Mouse (Mus musculus) midbrain, embryonic 12.5 days (tissue): ENCODE results near the gene Pgf. TPM values are rescaled to one million over a fixed set of nuclear protein-coding genes. Genes with fewer than 3 reads are reported as not detected.
A peak's percentile ranks its signal among the peaks of the same experiment; 100 is the strongest.

Source experiments
- ATAC-seq: fragments of 200-750 bp; cut with Nextera tagmentation; 2 replicates; pipeline ENCODE4 v1.8.0; 2017; ENCODE audit warnings: low read depth, moderate TSS enrichment, moderate library complexity; ENCODE audit not compliant: low FRiP score
- H3K27ac ChIP-seq: fragments of 300-500 bp; sonication (generic); replicated peaks from 2 replicates; pipeline ENCODE4 v1.5.1; 2016; ENCODE audit warnings: mild to moderate bottlenecking
- H3K27me3 ChIP-seq: fragments of 300-500 bp; sonication (generic); 2 replicates; pipeline ENCODE4 v1.6.1; 2016; ENCODE audit warnings: mild to moderate bottlenecking
- H3K36me3 ChIP-seq: fragments of 300-500 bp; sonication (generic); 2 replicates; pipeline ENCODE4 v1.6.1; 2016
- H3K4me1 ChIP-seq: fragments of 300-500 bp; sonication (generic); 2 replicates; pipeline ENCODE4 v1.6.1; 2016
- H3K4me2 ChIP-seq: fragments of 300-500 bp; sonication (generic); replicated peaks from 2 replicates; pipeline ENCODE4 v1.6.1; 2016; ENCODE audit warnings: mild to moderate bottlenecking, moderate library complexity
- H3K4me3 ChIP-seq: fragments of 300-500 bp; sonication (generic); 2 replicates; pipeline ENCODE4 v1.5.1; 2016; ENCODE audit warnings: mild to moderate bottlenecking
- H3K9ac ChIP-seq: fragments of 300-500 bp; sonication (generic); replicated peaks from 2 replicates; pipeline ENCODE4 v1.6.1; 2016; ENCODE audit warnings: mild to moderate bottlenecking, moderate library complexity
- H3K9me3 ChIP-seq: fragments of 300-500 bp; sonication (generic); 2 replicates; pipeline ENCODE4 v1.6.1; 2016; ENCODE audit warnings: mild to moderate bottlenecking
- WGBS: fragments of 180-500 bp; shearing (Covaris S2); methylation state at CpG from one replicate; pipeline ENCODE4 v1.1.7; 2016; 5-methylcytosine and 5-hydroxymethylcytosine counted together
- polyA plus RNA-seq: library from polyadenylated mRNA; unstranded; fragments of >200 nt; fragmentation: Nextera tagmentation; extraction: Ambion mirVana; gene quantifications from 2 replicates; pipeline ENCODE4 v1.2.1, GENCODE M21; 2016

The Pgf gene
- polyA plus RNA-seq, 1 experiment from 2014 or later = 5.7 TPM

DNA sequence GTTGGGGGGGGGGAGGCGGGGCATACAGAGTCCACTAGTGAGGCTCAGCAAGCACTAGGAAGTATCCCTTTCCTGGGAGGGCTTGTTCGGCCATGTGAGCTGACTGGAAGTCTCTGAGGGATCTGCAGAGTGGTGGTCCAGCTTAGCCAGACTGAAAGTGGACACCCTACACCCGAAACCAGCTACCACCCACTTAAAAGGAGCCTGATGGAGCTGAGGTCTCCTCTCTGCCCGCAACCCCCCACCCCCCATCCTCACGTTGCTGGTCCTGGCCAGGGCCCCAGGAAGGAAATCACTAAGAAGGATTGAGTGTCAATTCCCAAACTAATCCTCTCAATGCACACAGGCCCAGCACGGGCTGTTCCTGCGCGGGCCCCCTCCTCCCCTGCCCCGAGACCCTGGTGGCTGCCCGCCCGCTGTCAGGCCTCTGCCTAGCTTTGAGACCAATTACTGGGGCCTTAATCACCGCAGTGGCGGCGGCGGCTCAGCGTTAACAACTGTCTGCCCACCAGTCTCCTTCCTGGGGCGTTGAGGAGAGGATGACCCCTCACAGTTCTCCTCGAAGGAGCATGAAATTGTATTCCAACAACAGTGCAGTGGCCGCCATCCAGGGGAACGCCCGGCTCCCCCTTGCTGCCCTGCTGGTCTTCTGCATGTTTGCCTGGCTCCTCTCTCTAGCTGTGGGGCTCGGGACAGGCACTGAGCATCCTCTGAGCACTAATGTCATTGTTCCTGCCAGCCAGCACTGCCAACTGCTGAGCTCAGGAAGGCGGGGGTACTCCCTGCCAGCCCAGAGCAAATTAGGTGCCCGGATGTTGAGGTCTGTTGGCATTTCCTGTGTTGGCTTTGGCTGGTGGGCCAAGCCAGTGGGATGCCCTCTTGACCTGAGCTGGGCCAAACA lies 23.6 kb upstream of the Pgf start:
- ATAC-seq = peak; percentile 66
- Histone ChIP-seq H3K9me3 (no peaks in the 10 kb centered on the region), H3K4me3 (no peak overlapping the region), H3K36me3 (no peaks in the 10 kb centered on the region), H3K4me2 (peak overlapping the region; percentile 21), H3K4me1 (peaks cover 16% of the 10 kb centered on the region), H3K9ac (no peak overlapping the region; the same call in 1 of the 2 replicates), H3K27ac (peak overlapping the region; percentile 63), H3K27me3 (peaks cover 8% of the 10 kb centered on the region)
- WGBS = 11% methylated on average over 24 of the region's 24 CpGs

GRCm38 (mm10) chr12:85199954-85200353 lies 22.4 kb upstream of the Pgf start:
- ATAC-seq = no peak

GRCm38 (mm10) chr12:85197936-85198335 lies 20.3 kb upstream of the Pgf start:
- Histone ChIP-seq H3K4me2 (no peak overlapping the region), H3K9ac (no peak overlapping the region), H3K27me3 (peaks cover 8% of the 10 kb centered on the region), H3K9me3 (no peaks in the 10 kb centered on the region), H3K4me3 (no peak overlapping the region), H3K27ac (no peak overlapping the region), H3K4me1 (peaks cover 20% of the 10 kb centered on the region), H3K36me3 (no peaks in the 10 kb centered on the region)
- ATAC-seq = no peak
- WGBS = 66% methylated on average over 8 of the region's 8 CpGs

More at GRCm38 (mm10) chr12:85199954-85200353, 22.4 kb upstream of the Pgf start:
- no peak overlapping the region for H3K27ac ChIP-seq
- no peak overlapping the region for H3K4me2 ChIP-seq
- H3K9ac ChIP-seq = no peak overlapping the region
- H3K4me1 ChIP-seq = peaks cover 16% of the 10 kb centered on the region
- H3K4me3 ChIP-seq = no peak overlapping the region
- peaks cover 8% of the 10 kb centered on the region for H3K27me3 ChIP-seq
- WGBS = 80% methylated on average over 1 of the region's 1 CpGs
- H3K36me3 ChIP-seq = no peaks in the 10 kb centered on the region
- no peaks in the 10 kb centered on the region for H3K9me3 ChIP-seq

DNA sequence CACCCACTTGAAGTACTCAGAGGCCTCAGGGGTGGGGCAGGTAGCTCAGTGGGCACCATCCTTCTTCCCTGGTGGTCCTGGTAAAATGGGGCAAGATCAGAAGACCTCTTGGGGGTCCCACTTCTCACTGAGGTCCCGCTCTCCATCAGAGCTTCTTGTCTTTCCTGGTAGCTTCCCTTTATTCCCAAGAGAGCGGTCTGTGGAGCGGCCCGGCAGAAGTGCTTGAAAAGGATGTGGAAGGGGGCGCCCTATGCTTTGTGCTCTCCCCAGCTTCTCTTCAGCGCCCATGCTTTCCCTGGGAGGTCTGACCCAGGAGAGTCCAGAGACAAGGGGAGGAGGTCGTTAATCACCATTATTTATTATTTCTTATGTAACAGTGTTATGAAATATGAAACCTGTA lies 19.8 kb upstream of the Pgf start:
- Histone ChIP-seq H3K36me3 (no peaks in the 10 kb centered on the region), H3K27me3 (peaks cover 8% of the 10 kb centered on the region), H3K9ac (no peak overlapping the region), H3K4me1 (peaks cover 25% of the 10 kb centered on the region), H3K27ac (no peak overlapping the region), H3K4me3 (no peak overlapping the region), H3K9me3 (no peaks in the 10 kb centered on the region), H3K4me2 (no peak overlapping the region)
- WGBS = 82% methylated on average over 7 of the region's 7 CpGs
- ATAC-seq = no peak

GRCm38 (mm10) chr12:85196191-85196590 lies 18.6 kb upstream of the Pgf start:
- H3K9ac ChIP-seq = no peak overlapping the region
- H3K9me3 ChIP-seq = no peaks in the 10 kb centered on the region
- no peak overlapping the region for H3K4me2 ChIP-seq
- H3K27ac ChIP-seq = no peak overlapping the region
- ATAC-seq = no peak
- H3K4me3 ChIP-seq = no peak overlapping the region
- H3K36me3 ChIP-seq = no peaks in the 10 kb centered on the region
- H3K27me3 ChIP-seq = peaks cover 8% of the 10 kb centered on the region
- H3K4me1 ChIP-seq = peaks cover 18% of the 10 kb centered on the region
- WGBS = 91% methylated on average over 10 of the region's 10 CpGs

DNA sequence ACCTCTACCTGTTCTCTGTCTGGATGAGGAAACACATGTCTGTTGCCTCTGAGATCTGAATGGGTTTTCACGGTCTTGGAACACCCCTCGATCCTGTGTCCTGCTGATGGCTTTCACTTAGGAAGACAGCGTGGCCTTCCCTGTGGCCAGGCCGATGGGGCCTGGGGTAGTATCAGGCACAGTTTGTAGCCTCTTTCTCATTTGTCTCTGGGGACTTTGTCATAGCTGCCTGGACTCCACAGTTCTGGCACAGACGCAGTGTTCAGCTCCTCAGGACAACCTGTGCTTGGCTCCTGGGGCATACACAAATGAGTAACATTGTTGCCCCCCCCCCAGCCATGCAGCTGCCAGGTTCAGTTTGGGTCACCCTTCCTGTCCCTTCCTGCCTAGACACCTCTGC lies 17.5 kb upstream of the Pgf start:
- H3K9me3 ChIP-seq = no peaks in the 10 kb centered on the region
- H3K4me2 ChIP-seq = no peak overlapping the region
- H3K36me3 ChIP-seq = no peaks in the 10 kb centered on the region
- ATAC-seq = no peak
- H3K27ac ChIP-seq = no peak overlapping the region
- WGBS = 94% methylated on average over 5 of the region's 5 CpGs
- H3K27me3 ChIP-seq = peaks cover 3% of the 10 kb centered on the region
- H3K4me1 ChIP-seq = peaks cover 9% of the 10 kb centered on the region; the same call in 1 of the 2 replicates
- no peak overlapping the region for H3K4me3 ChIP-seq
- no peak overlapping the region for H3K9ac ChIP-seq

DNA sequence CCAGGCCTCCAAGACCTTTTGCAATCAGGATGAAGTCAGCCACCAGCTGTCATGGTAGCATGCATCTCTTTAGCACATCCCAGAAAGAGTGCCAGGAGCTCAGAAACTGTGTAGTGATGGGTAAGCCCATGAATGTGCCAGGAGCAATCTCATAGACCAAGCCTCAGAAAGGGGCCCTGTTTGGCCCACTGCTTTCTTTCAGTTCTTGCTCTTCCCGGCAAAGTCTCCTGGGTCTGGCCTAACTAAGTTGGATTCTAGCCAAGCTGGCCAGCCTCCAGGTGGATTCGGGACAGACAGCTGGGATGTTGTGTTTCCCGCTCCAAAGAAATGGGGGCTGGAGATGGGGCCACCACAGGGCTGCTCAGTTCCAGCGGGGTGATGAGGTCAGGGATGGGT lies 17.0 kb upstream of the Pgf start:
- H3K27me3 ChIP-seq = no peaks in the 10 kb centered on the region; the same call in 1 of the 2 replicates
- H3K27ac ChIP-seq = no peak overlapping the region
- no peak overlapping the region for H3K4me2 ChIP-seq
- no peak for ATAC-seq
- no peaks in the 10 kb centered on the region for H3K9me3 ChIP-seq
- H3K9ac ChIP-seq = no peak overlapping the region
- 83% methylated on average over 4 of the region's 4 CpGs for WGBS
- no peaks in the 10 kb centered on the region for H3K36me3 ChIP-seq
- no peak overlapping the region for H3K4me3 ChIP-seq
- peaks cover 9% of the 10 kb centered on the region; the same call in 1 of the 2 replicates for H3K4me1 ChIP-seq

DNA sequence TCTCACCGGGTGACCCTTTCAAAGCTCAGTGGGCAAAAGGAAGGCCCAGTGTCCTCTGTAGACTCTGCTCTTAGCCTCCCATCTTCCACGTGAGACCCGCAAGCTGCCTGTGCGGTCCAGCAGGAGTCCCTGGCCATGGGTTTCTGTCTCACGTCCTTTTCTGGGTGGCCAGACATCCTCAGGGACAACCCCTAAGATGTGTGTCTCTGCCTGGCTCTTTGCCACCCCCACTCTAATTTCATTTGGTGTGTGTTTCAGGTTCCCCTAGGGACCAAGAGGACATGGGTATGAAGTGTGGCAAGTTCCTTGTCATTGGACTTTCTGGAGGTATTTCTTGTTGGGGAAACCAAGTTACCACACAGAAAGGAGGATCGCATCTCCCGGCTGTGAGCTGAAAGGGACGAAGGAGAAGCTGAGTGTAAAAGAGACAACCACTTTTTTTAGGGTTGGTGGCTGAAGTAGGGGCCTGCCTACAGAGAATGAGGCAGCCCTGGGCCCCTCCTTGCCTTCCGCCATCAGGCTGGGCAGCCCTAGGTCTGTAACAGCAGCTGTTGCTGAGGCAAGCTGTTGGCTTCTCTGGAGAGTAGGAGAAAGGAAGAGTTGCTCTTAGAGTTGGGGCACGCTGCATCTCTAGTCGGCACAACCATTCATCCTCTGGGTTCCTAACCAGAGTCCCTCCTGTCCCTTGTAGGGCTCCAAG lies 16.5 kb upstream of the Pgf start:
- H3K27ac ChIP-seq = no peak overlapping the region
- no peaks in the 10 kb centered on the region for H3K9me3 ChIP-seq
- peaks cover 9% of the 10 kb centered on the region; the same call in 1 of the 2 replicates for H3K4me1 ChIP-seq
- WGBS = 91% methylated on average over 11 of the region's 11 CpGs
- H3K4me3 ChIP-seq = no peak overlapping the region
- no peaks in the 10 kb centered on the region for H3K36me3 ChIP-seq
- H3K4me2 ChIP-seq = no peak overlapping the region
- no peak for ATAC-seq
- H3K27me3 ChIP-seq = no peaks in the 10 kb centered on the region
- H3K9ac ChIP-seq = no peak overlapping the region

DNA sequence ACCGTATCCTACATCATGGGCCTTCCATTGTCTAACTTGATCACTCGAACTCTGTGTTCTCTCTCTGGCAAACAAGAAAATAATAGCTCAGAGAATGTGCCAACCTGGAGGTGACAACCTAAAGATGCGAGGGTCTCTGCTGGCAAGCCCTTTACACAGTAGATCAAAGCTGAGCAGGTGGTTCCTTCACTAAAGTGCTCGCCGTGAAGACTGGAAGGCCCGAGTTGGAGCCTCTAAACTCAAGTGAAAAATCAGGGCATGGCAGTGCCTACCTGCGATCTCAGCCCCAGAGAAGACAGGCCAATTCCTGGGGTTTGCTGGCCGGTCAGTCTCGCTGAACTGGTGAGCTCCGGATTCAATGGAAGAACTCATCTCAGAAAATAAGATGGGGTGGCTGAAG lies 15.6 kb upstream of the Pgf start:
- H3K9ac ChIP-seq = no peak overlapping the region
- H3K4me2 ChIP-seq = no peak overlapping the region
- H3K4me3 ChIP-seq = no peak overlapping the region
- no peaks in the 10 kb centered on the region for H3K36me3 ChIP-seq
- no peaks in the 10 kb centered on the region for H3K9me3 ChIP-seq
- H3K4me1 ChIP-seq = peaks cover 9% of the 10 kb centered on the region; the same call in 1 of the 2 replicates
- no peak overlapping the region for H3K27ac ChIP-seq
- WGBS = 81% methylated on average over 10 of the region's 10 CpGs
- no peak for ATAC-seq
- no peaks in the 10 kb centered on the region for H3K27me3 ChIP-seq

DNA sequence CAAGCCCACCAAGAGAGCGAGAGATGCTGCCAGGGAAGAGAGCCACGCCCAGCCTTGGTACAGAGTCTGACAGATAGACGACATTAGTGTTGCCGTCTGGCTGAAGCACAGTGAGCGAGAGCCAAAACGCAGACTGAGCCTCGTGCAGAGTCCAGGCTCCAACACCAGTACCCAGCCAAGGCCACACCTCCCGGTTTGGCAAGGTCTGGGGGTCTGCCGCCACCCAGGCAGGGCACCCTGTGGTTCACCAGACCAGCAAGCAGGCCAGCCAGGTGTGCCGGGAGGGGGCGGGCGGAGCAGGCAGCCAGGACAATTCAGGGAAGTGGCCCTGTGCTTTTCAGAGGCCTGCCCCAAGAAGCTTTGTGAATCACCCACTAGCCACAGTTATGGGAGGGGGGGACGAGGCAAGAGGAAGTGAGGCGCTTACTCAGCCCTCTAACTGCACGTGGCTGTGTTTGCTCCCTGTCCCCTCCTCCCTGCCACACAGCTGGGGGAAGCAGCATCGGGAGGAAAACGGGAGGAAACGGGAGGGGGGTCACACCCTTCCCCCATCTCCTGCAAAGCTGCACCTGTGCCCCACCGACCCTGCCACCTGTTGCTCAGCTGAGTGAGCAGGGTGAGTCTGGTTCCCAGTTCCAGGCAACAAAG lies 15.0 kb upstream of the Pgf start:
- Histone ChIP-seq H3K9ac (no peak overlapping the region), H3K4me3 (no peak overlapping the region), H3K27ac (no peak overlapping the region), H3K27me3 (no peaks in the 10 kb centered on the region), H3K9me3 (no peaks in the 10 kb centered on the region), H3K4me2 (no peak overlapping the region), H3K4me1 (peaks cover 9% of the 10 kb centered on the region; the same call in 1 of the 2 replicates), H3K36me3 (no peaks in the 10 kb centered on the region)
- no peak for ATAC-seq
- 34% methylated on average over 19 of the region's 19 CpGs for WGBS

GRCm38 (mm10) chr12:85190290-85190689 lies 12.7 kb upstream of the Pgf start:
- Histone ChIP-seq H3K4me3 (no peak overlapping the region), H3K27me3 (no peaks in the 10 kb centered on the region), H3K36me3 (no peaks in the 10 kb centered on the region), H3K4me1 (peaks cover 9% of the 10 kb centered on the region; the same call in 1 of the 2 replicates), H3K27ac (no peak overlapping the region), H3K9ac (no peak overlapping the region), H3K4me2 (no peak overlapping the region), H3K9me3 (no peaks in the 10 kb centered on the region)
- ATAC-seq = no peak
- WGBS = 82% methylated on average over 7 of the region's 7 CpGs

DNA sequence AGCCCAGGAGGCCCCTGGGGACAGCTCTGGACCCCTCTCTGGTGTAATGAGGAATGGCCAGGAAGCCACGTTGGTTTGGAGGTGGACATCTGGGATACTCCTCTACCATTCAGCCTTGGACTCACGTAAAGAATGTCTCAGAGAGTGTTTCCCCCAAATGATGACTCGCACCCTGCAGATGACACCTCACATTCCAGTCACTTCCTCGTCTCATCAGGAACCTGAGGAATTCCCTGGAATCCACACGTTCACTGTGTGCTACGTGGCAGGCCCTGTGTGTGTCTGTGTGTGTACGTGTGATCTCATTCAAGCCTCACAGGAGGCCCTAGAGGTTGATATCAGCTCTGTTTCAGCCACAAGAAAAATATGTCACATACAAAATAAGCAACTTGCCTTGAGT lies 8.8 kb upstream of the Pgf start:
- Histone ChIP-seq H3K4me3 (no peak overlapping the region), H3K4me1 (peaks cover 12% of the 10 kb centered on the region), H3K36me3 (no peaks in the 10 kb centered on the region), H3K27me3 (peaks cover 5% of the 10 kb centered on the region; the same call in 1 of the 2 replicates), H3K9me3 (no peaks in the 10 kb centered on the region), H3K9ac (no peak overlapping the region), H3K27ac (no peak overlapping the region), H3K4me2 (no peak overlapping the region)
- 79% methylated on average over 7 of the region's 7 CpGs for WGBS
- no peak for ATAC-seq
